Mouse (Mus musculus) heart, postnatal 25 days (tissue): ENCODE data around the gene Henmt1. TPM values are rescaled to one million over a fixed set of nuclear protein-coding genes. Genes with fewer than 3 reads are reported as not detected.

Source experiments
- DNase-seq: peaks from one replicate; pipeline ENCODE4 v3.0.0; 2022; ENCODE audit warnings: low spot score
- intact Hi-C: fragments of 180-260 bp; cut with DNase I; formaldehyde crosslinking; loops from one replicate; pipeline ENCODE4 v1.15.1; 2025
- total RNA-seq, 2 experiments: library from RNA; stranded (reverse); gene quantifications; 2 replicates each; pipeline ENCODE4 v1.2.3; 2021

The Henmt1 gene
- total RNA-seq, 2 experiments from 2014 or later: not detected

DNA sequence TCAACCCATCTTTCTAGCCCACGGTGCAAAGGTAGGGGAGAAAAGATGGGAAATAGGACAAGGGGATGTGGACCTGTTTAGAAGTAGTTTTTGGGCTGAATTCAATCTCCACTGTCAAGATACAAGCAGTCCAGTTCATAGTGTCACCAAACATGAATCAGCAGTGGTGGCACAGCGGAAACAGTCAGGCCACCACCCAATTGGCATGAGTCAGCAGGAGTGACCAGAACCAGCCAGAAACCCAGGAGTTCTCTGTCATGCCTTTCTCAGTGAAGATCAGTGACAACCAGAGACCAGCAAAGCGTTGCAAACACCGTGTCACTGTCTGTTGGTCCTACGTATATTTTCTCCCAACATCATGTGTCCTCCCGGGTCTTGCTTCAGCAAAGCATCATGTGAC lies 6.1 kb upstream of the Henmt1 start:
- DNase-seq: no peak
- intact Hi-C loops: no loop called here

DNA sequence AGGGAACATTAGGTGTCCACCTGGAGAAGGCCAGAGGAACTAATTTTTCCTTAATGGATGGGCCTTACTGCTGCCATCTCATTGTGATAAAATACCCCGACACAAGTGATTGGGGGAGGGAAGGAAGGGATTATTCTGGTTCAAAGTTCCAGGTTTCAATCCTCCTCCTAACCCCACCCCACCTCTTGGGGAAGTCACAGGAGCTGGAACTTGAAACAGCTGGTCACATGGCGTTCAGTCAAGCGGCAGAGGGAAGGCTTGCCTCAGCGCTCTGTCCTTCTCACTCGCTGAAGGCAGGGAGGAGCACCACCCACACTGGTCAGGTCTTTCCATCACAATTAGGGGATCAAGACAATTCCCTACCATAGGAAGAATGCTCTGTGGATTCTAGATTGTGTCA lies 982 bp upstream of the Henmt1 start:
- intact Hi-C loops: no loop called here
- DNase-seq: no peak

- no peak for DNase-seq
- intact Hi-C loops: no loop called here
These were observed 444 bp downstream of the Henmt1 start, which contains the start of gene Gm9857 for GRCm38 (mm10) chr3:108940001-108940633. Gene Gm9857 (minus strand): TSS chr3:108940445.

DNA sequence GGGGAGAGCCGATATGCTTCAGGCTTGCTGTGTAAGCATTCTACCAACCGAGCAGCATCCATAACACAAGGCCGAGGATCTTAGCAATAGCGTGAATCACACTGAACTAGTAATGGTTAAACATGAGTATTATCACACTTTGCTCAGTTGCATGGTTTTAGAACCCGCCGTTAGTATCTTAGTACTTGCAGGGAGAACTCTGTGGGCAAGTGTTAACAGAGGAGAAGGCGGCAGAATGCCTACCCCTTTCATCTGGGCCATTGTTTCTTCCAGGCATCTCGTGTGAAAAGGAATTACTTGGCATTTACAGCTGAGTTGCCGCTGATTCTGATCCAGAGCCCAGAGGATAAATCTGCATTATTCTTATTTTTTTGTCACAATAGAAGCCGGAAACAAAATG lies 1.3 kb downstream of the Henmt1 start:
- intact Hi-C loops: no loop called here
- DNase-seq: no peak

DNA sequence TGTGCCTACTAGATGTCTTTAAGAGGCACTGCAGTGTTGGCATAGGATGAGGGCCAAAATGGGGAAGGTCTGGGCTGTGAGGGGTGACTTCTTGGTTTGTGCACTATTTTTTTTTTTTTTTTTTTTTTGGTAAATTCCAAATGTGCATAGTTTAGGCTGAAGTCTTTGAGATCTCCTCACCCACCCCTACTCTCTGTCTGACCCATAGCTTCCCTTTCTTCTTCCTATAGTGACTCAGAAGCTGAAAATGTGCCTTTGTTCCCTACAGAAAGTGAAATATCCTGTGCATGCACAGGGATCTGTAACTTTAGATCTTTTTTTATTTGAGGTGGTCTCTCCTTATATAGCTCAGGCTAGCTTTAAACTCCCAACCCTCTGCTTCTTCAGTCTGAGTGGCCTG lies 18.3 kb downstream of the Henmt1 start:
- intact Hi-C loops: no loop called here
- no peak for DNase-seq

GRCm38 (mm10) chr3:108959680-108960295 lies 20.1 kb downstream of the Henmt1 start:
- intact Hi-C loops: no loop called here
- DNase-seq: no peak

DNA sequence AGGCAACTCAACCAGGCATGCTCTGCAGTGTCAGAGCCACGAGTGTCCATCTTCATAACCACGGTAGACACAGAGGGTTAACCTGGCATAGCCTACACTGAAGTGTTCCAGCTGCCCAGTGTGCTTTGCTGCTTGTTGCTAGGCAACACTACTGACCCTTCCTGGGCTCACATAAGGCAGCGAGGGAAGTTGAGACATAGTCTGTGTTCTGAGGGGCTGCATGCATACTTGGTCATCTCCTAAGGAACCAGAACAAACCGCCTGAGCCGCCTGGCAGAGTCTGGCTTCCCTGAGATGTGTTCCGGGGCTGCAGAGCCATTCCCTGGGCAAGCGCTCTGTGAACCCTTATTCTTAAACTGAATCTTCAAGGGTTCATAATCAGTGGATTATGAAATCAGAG lies 21.6 kb downstream of the Henmt1 start:
- intact Hi-C loops: no loop called here

DNA sequence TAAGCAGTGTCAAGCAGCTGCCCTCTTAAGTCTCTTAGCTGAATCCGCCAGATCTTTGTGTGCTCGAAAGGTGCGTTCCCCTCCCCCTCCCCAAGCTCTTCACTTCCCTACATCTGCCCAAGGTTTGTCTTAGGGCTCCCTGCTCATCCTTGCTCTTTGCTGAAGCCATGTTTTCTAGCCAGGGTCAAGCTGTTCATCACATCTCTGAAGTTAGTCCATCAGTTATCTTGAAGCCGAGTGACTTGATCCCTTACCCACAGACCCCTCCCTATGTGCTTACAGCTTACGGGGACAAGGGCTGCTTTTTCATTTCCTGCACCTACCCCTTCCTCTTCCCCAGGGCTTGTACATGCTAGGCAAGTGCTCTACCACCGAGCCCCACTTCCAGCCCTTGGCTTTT lies 22.0 kb downstream of the Henmt1 start:
- intact Hi-C loops: no loop called here
- DNase-seq: no peak

More for the DNA sequence above, 21.6 kb downstream of the Henmt1 start:
- DNase-seq: no peak

DNA sequence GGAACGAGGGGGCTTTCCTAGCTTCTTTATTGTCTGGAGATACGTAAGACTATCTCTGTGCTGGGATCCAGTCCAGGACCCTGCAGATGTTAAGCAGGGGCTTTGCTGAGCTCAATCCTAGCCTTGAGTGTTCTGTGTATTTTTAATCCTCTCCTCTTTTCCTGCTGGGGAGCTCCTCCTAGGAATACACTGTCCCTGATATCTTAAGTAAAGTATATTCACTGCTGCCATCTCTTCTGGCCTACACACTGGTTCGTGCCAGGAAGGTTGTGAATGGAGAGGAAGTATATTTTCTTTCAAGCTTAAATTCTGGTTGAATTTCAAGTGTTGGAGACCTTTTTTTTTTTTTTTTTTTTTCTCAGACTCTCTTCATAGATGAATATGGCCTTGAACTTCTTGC lies 23.6 kb downstream of the Henmt1 start:
- intact Hi-C loops: no loop called here
- no peak for DNase-seq

GRCm38 (mm10) chr3:108963776-108964175 lies 24.1 kb downstream of the Henmt1 start:
- no peak for DNase-seq
- intact Hi-C loops: no loop called here

GRCm38 (mm10) chr3:108964361-108965044 lies 24.8 kb downstream of the Henmt1 start:
- DNase-seq: no peak
- intact Hi-C loops: no loop called here

GRCm38 (mm10) chr3:108966051-108966450 lies 26.4 kb downstream of the Henmt1 start:
- no peak for DNase-seq
- intact Hi-C loops: no loop called here

GRCm38 (mm10) chr3:108973980-108974660 lies 34.4 kb downstream of the Henmt1 start:
- intact Hi-C loops: no loop called here
- DNase-seq: no peak

DNA sequence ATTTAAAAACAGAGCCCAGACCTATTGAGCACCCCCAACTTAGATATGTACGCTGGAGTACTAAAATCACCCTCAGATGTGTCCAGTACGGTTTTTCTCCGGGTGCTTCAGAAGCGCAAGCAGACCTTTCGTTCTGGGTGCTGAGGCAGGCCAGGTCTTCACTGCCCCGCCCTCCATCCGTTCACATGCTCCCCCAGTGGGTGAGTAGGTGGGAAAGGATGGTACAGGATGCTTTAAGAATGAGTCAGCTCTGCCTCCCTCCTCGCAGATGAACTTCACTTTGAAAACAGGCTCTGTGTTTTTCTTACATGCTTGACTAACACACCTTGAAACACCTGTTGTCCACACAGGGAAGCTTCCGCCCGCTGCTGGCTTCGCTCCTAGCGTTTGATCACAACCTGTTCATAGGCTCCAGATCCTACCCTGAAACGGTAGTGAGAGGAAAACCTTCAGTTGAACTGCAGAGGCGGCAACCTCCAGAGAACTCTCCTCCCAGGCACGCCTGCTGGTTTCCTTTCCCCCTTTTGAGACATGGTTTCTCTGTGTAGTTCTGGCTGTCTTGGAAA lies 35.3 kb downstream of the Henmt1 start:
- DNase-seq: no peak
- intact Hi-C loops: no loop called here

- intact Hi-C loops: loop anchor here (2.0 kb wide), 1 partner anchor 85 kb away; no protein-coding TSS in a partner anchor
- no peak for DNase-seq
These were observed 37.8 kb downstream of the Henmt1 start for GRCm38 (mm10) chr3:108977340-108978030.

- no peak for DNase-seq
- intact Hi-C loops: no loop called here
These were observed 42.3 kb downstream of the Henmt1 start for GRCm38 (mm10) chr3:108981946-108982345.

GRCm38 (mm10) chr3:108983989-108984388 lies 44.3 kb downstream of the Henmt1 start:
- DNase-seq: no peak
- intact Hi-C loops: no loop called here

DNA sequence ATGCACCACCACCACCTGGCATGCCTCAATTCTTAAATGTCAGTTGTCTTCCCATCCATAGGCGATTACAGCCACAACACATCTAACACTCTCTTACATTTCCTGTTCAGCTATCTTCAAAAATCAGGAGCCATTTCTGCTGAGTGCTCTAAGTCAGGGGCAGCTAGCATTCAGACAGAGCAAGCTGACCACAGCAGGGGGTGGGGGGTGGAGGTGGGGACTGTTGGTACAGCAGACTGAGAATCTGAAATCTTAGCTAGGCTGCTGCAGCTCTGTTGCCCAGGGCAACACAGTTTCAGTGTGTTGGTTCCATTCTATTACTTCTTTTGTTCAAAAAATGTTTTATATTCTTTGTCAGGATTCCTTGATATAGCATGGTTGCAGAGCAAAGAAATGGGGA lies 46.9 kb downstream of the Henmt1 start:
- DNase-seq: no peak
- intact Hi-C loops: no loop called here

DNA sequence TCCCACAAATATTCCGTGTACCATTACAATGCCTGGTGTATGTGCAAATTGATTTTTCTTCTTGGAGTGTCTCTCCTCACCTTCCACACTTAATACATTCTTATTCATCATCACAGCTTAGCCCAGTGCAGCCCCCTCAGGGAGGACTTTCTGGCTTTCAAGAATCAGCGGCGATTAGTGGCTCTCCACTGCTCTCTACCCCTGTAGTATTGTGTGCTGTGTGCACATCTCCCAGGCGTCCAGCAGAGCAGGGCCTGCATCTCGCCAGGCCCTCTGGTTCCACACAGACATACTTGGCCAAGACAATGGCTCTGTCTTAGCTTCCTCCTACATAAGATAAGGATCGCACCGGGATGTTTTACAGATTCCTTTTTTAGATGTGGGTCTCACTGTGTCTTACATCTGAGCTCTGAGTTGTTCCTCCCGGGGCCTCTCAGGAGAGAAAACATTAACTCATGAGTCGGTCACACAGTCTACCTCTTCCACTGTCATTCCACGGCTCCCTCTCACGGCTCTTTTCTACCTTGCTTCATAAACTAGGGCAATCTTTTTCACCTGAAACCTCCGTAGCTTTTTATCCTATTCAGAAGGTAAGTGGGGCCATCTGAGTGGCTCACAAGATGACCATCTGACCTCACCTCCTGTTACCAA lies 47.5 kb downstream of the Henmt1 start:
- no peak for DNase-seq
- intact Hi-C loops: no loop called here
